Mouse (Mus musculus) G1E (cell line): Measurements from ENCODE around the gene Mapk11. TPM values are rescaled to one million over a fixed set of nuclear protein-coding genes. Genes with fewer than 3 reads are reported as not detected.

Experiments
- ATAC-seq: 2 replicates; pipeline ENCODE4 v1.8.0; 2016; ENCODE audit warnings: mild to moderate bottlenecking; ENCODE audit not compliant: insufficient number of reproducible peaks, poor library complexity, low FRiP score, severe bottlenecking; ENCODE audit errors: extremely low read depth
- DNase-seq: peaks from one replicate; pipeline ENCODE4 v3.0.0; 2012; ENCODE audit warnings: low spot score
- H3K27me3 ChIP-seq: 2 replicates; pipeline ENCODE4 v1.6.1; 2012; ENCODE audit warnings: mild to moderate bottlenecking, low read length, inconsistent platforms; ENCODE audit not compliant: insufficient read depth
- H3K36me3 ChIP-seq: replicated peaks from 2 replicates; pipeline ENCODE3; 2012; ENCODE audit warnings: mild to moderate bottlenecking, inconsistent platforms
- H3K4me1 ChIP-seq: 2 replicates; pipeline ENCODE4 v1.6.1; 2012; ENCODE audit warnings: low read depth, low read length, inconsistent platforms, mixed read lengths; ENCODE audit not compliant: insufficient read depth
- H3K4me3 ChIP-seq: 2 replicates; pipeline ENCODE4 v1.5.1; 2012; ENCODE audit warnings: low read depth, mild to moderate bottlenecking, inconsistent platforms, low read length, moderate library complexity, mixed read lengths
- H3K9me3 ChIP-seq: replicated peaks from 2 replicates; pipeline ENCODE4 v1.6.1; 2012; ENCODE audit warnings: inconsistent platforms
- CTCF ChIP-seq: IDR thresholded peaks from 2 replicates; pipeline ENCODE4 v1.5.1; 2012; ENCODE audit warnings: low read depth, low read length, inconsistent platforms, mixed read lengths
- GATA1 ChIP-seq: IDR thresholded peaks from 2 replicates; pipeline ENCODE4 v1.6.1; 2012; ENCODE audit warnings: borderline replicate concordance, low read length, inconsistent platforms, mixed read lengths
- GATA2 ChIP-seq: IDR thresholded peaks from 2 replicates; pipeline ENCODE4 v1.6.1; 2012; ENCODE audit warnings: low read depth, low read length, inconsistent platforms, borderline replicate concordance
- POLR2AphosphoS5 ChIP-seq: IDR thresholded peaks from 2 replicates; pipeline ENCODE4 v1.6.1; 2012; ENCODE audit warnings: low read depth, low read length, inconsistent platforms; ENCODE audit not compliant: insufficient replicate concordance
- TAL1 ChIP-seq: conservative IDR thresholded peaks from 2 replicates; pipeline ENCODE4 v1.6.1; 2012; ENCODE audit warnings: low read depth, low read length, inconsistent platforms, mixed read lengths
- polyA plus RNA-seq: library from polyadenylated mRNA; stranded (reverse); fragments of >175 nt; gene quantifications from 2 replicates; pipeline ENCODE4 v1.2.3, GENCODE M21; 2012
- total RNA-seq, 2 experiments: library from RNA; stranded (forward) in 1 of 2; stranded (reverse) in 1 of 2; fragments of 200-1000 nt in 1 of 2; fragments of >200 nt in 1 of 2; fragmentation: Nextera tagmentation in 1 of 2; gene quantifications; 2 replicates each; pipeline ENCODE4 v1.2.3; 2014 to 2017

The Mapk11 gene
- total and polyA plus RNA-seq, 3 experiments = 0.07 to 0.38 TPM; not detected in 1

DNA sequence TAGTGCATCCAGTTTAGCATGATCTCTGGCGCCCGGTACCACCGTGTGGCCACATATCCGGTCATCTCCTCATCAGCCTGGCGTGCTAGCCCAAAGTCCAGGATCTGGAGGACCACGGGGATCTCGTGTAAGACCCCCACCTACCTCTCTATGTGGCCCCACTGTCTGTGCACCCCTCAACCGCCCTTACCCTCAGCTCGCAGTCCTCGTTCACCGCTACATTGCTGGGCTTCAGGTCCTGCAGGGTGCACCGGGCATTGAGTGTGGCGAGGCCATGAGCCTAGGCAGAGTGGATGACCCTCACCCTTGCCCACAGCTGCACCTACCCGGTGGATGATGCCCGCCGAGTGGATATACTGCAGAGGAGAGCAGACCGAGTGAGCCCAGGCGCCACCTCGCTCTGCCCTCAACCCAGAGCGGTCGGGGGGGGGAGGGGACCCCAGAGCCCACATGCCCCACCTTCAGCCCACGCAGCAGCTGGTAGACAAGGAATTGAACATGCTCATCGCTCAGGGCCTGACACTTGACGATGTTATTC is 3.5 kb downstream of the Mapk11 start:
- Histone ChIP-seq H3K9me3 (no peaks in the 10 kb centered on the region), H3K36me3 (no peaks in the 10 kb centered on the region), H3K4me3 (no peak overlapping the region), H3K27me3 (peaks cover 79% of the 10 kb centered on the region), H3K4me1 (peaks cover 18% of the 10 kb centered on the region)
- TF ChIP-seq GATA2 (no peak), CTCF (no peak), TAL1 (no peak)
- no peak for DNase-seq
- no peak for ATAC-seq

DNA sequence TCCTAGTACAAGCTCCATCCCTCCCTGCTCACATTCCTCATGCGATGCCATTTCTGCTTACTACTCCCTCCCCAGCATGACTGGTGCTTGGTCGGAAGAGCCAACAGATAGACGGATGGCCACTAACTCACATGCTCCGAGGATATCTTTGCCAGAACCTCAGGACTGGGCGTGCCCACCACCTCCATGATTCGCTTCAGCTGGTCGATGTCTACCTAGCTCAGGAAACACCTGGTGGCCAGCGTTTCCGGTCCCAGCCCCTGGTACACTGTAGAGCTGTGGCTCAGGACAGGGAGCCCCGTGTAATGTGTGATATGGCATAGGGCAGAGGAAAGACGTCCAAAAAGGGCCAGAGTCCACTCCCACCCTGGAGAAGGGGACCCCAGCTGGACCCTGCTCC is 4.5 kb downstream of the Mapk11 start:
- TF ChIP-seq GATA1 (no peak), GATA2 (no peak), TAL1 (no peak), CTCF (no peak), POLR2AphosphoS5 (no peak)
- peaks cover 85% of the 10 kb centered on the region for H3K27me3 ChIP-seq

DNA sequence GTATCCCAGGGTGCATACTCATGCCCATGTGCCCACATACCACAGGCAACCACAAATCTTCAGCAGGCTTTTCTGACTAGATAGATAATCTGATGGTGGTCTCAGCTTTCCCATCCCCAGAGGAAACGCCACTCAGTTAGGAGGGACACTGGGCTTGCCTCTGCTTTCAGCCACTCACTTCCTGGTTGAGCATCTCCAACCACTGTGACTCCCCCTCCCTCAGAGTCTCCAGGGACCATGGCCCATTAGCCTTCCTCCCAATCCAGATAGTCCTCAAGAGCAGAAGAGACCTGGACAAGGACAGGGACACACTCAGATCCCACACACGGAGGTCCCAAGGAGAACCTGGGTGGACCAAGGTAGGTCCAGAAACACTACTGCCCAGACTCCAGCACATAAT is 6.3 kb downstream of the Mapk11 start:
- Histone ChIP-seq H3K4me3 (no peak overlapping the region), H3K27me3 (peaks cover 85% of the 10 kb centered on the region), H3K4me1 (peaks cover 2% of the 10 kb centered on the region; the same call in 1 of the 2 replicates), H3K9me3 (no peaks in the 10 kb centered on the region), H3K36me3 (no peaks in the 10 kb centered on the region)
- TF ChIP-seq GATA1 (no peak), TAL1 (no peak), GATA2 (no peak), POLR2AphosphoS5 (no peak), CTCF (no peak)
- ATAC-seq = no peak
- DNase-seq = no peak

More for the DNA sequence above, 4.5 kb downstream of the Mapk11 start:
- Histone ChIP-seq H3K4me1 (peaks cover 15% of the 10 kb centered on the region), H3K4me3 (no peak overlapping the region), H3K36me3 (no peaks in the 10 kb centered on the region), H3K9me3 (no peaks in the 10 kb centered on the region)
- ATAC-seq (no peak), DNase-seq (no peak)

DNA sequence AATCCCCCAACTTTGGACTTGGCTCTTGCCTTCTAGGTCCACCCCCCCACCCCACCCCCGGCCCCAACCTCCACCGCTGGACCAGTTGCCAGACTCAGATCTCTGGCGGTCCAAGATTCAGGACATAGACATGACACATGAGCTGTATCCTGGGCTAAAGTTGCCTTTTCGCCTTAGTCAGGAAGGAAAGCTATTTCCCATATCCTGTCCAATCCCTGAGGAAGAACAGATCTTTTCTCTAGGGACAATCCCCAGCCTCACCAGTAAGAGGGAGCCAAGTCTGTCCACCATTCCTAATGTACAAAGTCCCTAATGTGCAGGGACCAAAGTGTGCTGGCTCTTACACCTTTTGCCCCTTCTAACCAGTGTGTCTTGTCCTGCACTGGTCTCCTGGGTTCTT is 7.5 kb downstream of the Mapk11 start:
- TF ChIP-seq CTCF (no peak), POLR2AphosphoS5 (no peak), GATA2 (no peak), TAL1 (no peak), GATA1 (no peak)
- Histone ChIP-seq H3K27me3 (peaks cover 85% of the 10 kb centered on the region), H3K9me3 (no peaks in the 10 kb centered on the region), H3K4me1 (0 out of 2 replicates have a peak, but pooled peaks cover 2% of the 10 kb centered on the region), H3K4me3 (no peak overlapping the region), H3K36me3 (no peaks in the 10 kb centered on the region)
- ATAC-seq (no peak), DNase-seq (no peak)

DNA sequence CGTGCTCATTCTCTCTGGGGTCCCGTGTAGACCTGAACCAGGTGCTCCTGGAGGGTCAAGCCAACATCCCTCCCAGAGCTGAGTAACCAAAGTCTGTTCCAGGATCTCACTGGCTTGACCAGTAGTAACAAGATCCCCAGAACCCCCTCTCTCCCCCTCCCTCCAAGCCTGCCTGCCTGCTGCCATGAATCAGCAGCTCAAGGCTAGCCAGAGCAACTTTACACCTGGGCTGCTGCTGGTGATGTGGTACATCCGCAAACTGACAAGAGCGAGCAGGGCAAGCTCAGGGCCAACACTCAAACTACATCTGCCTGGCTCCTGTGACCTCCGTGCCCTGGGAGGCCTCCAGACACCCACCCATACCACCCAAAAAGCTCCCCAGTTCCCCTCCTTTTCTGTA is 8.0 kb downstream of the Mapk11 start:
- H3K4me1 ChIP-seq = 0 out of 2 replicates have a peak, but pooled peaks cover 2% of the 10 kb centered on the region
- DNase-seq (no peak), ATAC-seq (no peak)
- TF ChIP-seq GATA2 = no peak
- TF ChIP-seq CTCF = no peak
- no peak for TF ChIP-seq POLR2AphosphoS5
- no peak for TF ChIP-seq TAL1
- TF ChIP-seq GATA1 = no peak
- H3K36me3 ChIP-seq = no peaks in the 10 kb centered on the region
- H3K27me3 ChIP-seq = peaks cover 81% of the 10 kb centered on the region
- no peaks in the 10 kb centered on the region for H3K9me3 ChIP-seq
- no peak overlapping the region for H3K4me3 ChIP-seq

DNA sequence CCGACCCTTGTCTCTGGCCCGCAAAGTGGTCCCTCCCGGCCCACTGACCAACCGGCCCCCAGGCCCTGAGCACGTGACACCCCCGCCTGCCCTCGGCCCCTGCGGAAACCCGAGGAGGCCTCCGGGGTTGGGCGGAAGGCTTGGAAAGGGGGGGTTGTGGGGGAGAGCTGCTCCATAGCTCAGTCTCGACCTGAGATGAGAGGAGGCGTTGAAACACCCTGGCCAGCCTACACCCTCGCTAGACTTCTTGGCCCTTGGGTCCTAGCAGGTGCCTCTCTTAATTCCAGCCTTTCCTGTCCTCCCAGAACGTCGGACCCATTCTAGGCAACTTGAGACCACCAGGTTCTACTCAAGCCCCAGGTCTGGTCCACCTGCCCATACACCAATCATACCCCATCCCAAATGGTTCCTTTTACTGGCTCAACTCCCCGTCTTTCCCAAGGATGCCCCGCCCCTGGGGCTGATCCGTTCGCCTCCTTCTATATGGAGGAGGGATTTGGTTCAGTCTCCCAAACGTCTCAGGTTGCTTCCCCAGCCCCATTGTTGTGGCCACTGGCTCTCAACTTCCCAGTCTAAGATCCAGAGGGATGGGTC is 8.7 kb downstream of the Mapk11 start, which contains the start of gene Mapk12:
Gene Mapk12 (minus strand): TSS at position 45 of the 594 bp plus-strand sequence.
- no peak for DNase-seq
- H3K4me3 ChIP-seq = no peak within 1 kb of the TSS
- H3K9me3 ChIP-seq = no peaks in the 10 kb centered on the region
- H3K27me3 ChIP-seq = peaks cover 74% of the 10 kb centered on the region
- TF ChIP-seq GATA2 = no peak
- TF ChIP-seq GATA1 = no peak
- no peak for TF ChIP-seq POLR2AphosphoS5
- TF ChIP-seq TAL1 = no peak
- TF ChIP-seq CTCF = no peak
- H3K4me1 ChIP-seq = 0 out of 2 replicates have a peak, but pooled peaks cover 2% of the 10 kb centered on the region
- H3K36me3 ChIP-seq = no peaks in the 10 kb centered on the region
- ATAC-seq = no peak
